Comparison of ENCODE assay signal across 8 mouse cellular contexts in genomic region chr6:92214773-92215449, GRCm38 (mm10). TPM values are rescaled to one million over a fixed set of nuclear protein-coding genes. Genes with fewer than 3 reads are reported as not detected.
A peak's percentile ranks its signal among the peaks of the same experiment; 100 is the strongest.
DNase-seq lines count a peak whose midpoint lies in the region; ATAC-seq lines count a peak whose summit lies in the region.

TSS of gene Rbsn (minus strand) at chr6:92214925.

- no peaks in the 10 kb centered on the region for H3K9me3 ChIP-seq in heart, embryonic 10.5 days
- no peaks in the 10 kb centered on the region for H3K9me3 ChIP-seq in kidney, embryonic 15.5 days (replicated peaks)

- H3K4me3 ChIP-seq in heart, embryonic 10.5 days = peak within 1 kb of the TSS; percentile 96
- H3K4me3 ChIP-seq in kidney, embryonic 15.5 days (replicated peaks) = peak within 1 kb of the TSS; percentile 86

- peaks cover 10% of the 10 kb centered on the region for H3K36me3 ChIP-seq in heart, embryonic 10.5 days
- peaks cover 17% of the 10 kb centered on the region for H3K36me3 ChIP-seq in kidney, embryonic 15.5 days
- H3K36me3 ChIP-seq in splenic B cell, adult 2 months (ENCODE audit: control insufficient read depth, insufficient read depth, low read length, poor library complexity, severe bottlenecking) = peaks cover 6% of the 10 kb centered on the region; the same call in 1 of the 2 replicates

- peak; percentile 93 for DNase-seq in B cell, adult 2 months
- DNase-seq in brain, adult 2 months (ENCODE audit: low read depth, low spot score) = peak; percentile 98
- DNase-seq in heart, embryonic 10.5 days (ENCODE audit: low spot score) = peak; percentile 97
- peak; percentile 94 for DNase-seq in liver
- DNase-seq in splenic B cell, adult 2 months (ENCODE audit: low read depth, low spot score) = peak; percentile 95

- peak within 1 kb of the TSS; percentile 83 for H3K9ac ChIP-seq in kidney, embryonic 15.5 days

- no peaks in the 10 kb centered on the region for H3K27me3 ChIP-seq in heart, embryonic 10.5 days (ENCODE audit: insufficient read depth, poor library complexity, severe bottlenecking)
- H3K27me3 ChIP-seq in kidney, embryonic 15.5 days = no peaks in the 10 kb centered on the region
- no peaks in the 10 kb centered on the region for H3K27me3 ChIP-seq in splenic B cell, adult 2 months (ENCODE audit: control insufficient read depth, insufficient read depth, low read length, poor library complexity, severe bottlenecking)

- peak within 1 kb of the TSS; percentile 76 for H3K4me2 ChIP-seq in kidney, embryonic 15.5 days

- H3K27ac ChIP-seq in heart, embryonic 10.5 days = peak within 1 kb of the TSS; percentile 94
- H3K27ac ChIP-seq in kidney, embryonic 15.5 days = peak within 1 kb of the TSS; percentile 83

- H3K4me1 ChIP-seq in heart, embryonic 10.5 days = peaks cover 10% of the 10 kb centered on the region
- H3K4me1 ChIP-seq in kidney, embryonic 15.5 days = peaks cover 12% of the 10 kb centered on the region

- WGBS in heart, embryonic 10.5 days = 11% methylated on average over 35 of the region's 35 CpGs
- 9% methylated on average over 35 of the region's 35 CpGs for WGBS in kidney, embryonic 15.5 days

- ATAC-seq in erythroblast, adult 5-6 weeks (replicated peaks; ENCODE audit: low FRiP score, poor library complexity, severe bottlenecking) = peak; percentile 98
- ATAC-seq in kidney, embryonic 15.5 days (replicated peaks; ENCODE audit: low FRiP score) = peak; percentile 95
- ATAC-seq in monocyte, adult 5-6 weeks (replicated peaks; ENCODE audit: insufficient number of reproducible peaks, low FRiP score, low TSS enrichment, poor library complexity, severe bottlenecking) = peak; percentile 96

RNA-seq across cellular contexts. Expression of gene Rbsn, which starts in this region (rescaled TPM):
- 4.6 and 8.1 TPM in 2 replicates for total RNA-seq in erythroblast, adult 5-6 weeks (2015; ENCODE audit: low replicate concordance)
- 4.6 and 8.9 TPM in 2 replicates for total RNA-seq in erythroblast, adult 5-6 weeks (2017; ENCODE audit: low replicate concordance)
- 18.7 and 19.1 TPM in 2 replicates for polyA plus RNA-seq in heart, embryonic 10.5 days (2016; fragmentation: Nextera tagmentation; extraction: Ambion mirVana)
- 23.8 and 27.0 TPM in 2 replicates for polyA plus RNA-seq in kidney, embryonic 15.5 days (2015; fragmentation: Nextera tagmentation; extraction: Ambion mirVana)
- 22.6 to 29.9 TPM (median 27.0 TPM) in 3 replicates for total RNA-seq in monocyte, adult 5-6 weeks (2017)

Comparison
In these comparisons a context has a peak if more than half of its experiments do, and no peak if none do; other contexts are left out.
1. Peak in every context shown above with its lines: DNase-seq, ATAC-seq, H3K4me3 ChIP-seq and H3K27ac ChIP-seq.